Mouse (Mus musculus): Measurements from ENCODE around the gene Spop.

The Spop gene

DNA sequence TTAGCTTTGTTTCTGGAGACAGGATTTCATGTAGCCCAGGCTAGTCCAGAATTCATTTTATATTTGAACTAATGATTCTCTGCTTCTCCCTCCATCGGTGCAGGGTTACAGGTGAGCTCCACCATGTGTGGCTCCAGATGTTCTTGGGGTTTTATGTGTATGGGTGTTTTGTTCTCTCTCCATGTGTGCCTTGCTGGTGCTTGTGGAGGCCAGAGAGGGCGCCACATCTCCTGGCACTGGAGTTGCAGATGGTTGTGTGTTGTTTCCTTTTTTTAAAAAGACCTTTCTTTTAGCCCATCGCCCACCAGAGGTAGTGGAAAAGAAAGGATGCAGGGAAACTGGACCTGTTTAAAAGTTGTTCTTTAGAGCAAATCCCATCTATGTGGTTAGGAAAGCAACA is 114.4 kb downstream of the Spop start:
- DNase-seq: no peak

DNA sequence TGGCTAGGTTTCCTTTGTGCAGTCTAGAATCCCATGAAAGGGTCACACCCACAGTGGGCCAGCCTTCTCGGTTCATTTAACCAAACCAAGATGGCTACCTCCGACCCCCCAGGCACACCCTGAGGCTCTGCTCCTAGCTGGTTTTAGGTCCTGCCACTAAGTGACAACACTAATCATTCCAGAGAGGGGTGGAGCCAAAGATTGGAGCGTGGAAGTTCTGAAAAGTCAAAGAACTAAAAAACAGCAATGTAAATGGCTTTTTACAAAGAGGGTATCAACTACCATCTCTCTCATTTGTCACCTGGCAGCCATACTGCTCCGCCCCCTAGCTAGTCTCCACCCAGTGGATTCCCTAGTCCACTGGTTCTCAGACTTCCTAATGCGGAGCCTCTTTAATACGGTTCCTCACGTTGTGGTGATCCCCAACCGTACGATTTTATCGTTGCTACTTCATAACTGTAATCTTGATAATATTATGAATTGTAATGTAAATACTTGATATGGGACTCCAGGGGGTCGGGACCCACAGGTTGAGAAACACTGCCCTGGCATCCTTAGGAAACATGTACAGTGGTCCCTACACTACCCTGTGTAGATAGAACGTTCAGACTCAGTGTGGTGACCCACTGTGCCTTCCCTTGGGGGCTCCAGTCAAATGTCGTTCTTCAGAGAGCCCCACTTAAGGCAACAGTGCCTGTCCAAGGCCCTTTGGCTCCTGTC is 118.6 kb downstream of the Spop start:
- DNase-seq: no peak

DNA sequence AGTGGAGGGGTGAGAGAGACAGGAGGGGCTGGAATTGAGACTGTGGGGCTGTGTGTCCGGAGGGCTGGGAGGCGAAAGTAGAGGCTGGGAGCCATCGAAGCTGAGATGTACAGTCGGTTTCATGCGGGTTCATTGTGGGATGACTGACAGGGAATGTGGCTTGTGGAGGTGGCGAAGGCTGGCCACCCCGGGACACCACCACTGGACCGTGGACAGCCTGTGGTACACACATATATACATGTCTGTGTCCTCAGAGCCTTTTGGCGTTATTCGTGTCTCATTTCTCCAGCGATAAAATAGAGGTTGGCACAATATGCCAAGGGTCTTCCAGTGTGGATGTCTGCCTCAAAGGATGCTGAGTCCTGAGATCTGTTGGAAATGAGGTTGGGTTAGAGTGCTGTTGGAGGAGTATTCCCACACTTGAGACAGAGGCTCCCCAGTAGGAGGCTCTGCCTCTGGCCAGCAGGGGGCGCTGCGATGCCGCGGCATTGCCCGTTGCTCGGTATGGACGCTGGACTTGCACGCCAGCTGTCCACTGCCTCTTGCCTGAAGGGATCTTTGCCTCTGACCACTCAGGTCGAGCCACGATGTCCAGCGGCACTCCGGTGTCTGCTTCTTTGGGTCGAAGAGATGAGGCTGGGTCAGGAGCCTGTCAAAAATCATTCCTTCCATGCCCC is 119.7 kb downstream of the Spop start:
- peak; percentile 81 for DNase-seq

DNA sequence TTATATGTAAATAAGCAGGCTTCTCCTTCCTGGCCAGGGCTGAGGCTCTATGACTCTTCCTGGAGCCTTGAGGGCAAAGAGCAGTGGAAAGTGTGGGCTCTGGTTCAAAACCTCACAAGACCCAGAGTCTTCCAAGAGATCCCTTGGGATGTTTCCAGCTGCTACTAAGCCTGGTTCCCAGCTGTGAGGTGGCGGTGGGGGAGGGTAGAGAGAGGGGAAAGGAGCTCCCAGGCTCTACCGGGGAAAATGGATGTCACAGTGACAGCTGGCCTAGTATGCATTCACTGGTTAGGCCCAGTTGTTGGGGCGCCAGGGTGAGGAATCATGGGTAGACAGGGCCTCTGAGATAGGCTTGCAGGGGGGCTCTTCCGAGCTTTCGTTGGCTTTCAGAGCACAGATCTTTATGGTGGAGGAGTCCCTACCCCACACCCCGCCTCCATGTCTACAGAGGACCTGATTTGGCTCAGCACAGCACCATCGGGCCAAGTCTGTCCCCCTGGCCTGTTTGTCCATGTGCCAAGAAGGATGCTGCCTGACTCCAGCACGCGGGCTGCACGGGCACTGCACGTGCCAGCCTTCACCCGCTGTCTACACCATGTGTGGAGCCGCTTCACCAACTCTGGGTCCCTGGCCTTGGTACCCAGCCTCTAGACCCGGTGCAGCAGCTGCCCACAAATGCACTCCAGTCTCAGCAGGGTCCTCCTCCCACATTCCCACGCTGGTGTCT is 124.7 kb downstream of the Spop start:
- DNase-seq: no peak

DNA sequence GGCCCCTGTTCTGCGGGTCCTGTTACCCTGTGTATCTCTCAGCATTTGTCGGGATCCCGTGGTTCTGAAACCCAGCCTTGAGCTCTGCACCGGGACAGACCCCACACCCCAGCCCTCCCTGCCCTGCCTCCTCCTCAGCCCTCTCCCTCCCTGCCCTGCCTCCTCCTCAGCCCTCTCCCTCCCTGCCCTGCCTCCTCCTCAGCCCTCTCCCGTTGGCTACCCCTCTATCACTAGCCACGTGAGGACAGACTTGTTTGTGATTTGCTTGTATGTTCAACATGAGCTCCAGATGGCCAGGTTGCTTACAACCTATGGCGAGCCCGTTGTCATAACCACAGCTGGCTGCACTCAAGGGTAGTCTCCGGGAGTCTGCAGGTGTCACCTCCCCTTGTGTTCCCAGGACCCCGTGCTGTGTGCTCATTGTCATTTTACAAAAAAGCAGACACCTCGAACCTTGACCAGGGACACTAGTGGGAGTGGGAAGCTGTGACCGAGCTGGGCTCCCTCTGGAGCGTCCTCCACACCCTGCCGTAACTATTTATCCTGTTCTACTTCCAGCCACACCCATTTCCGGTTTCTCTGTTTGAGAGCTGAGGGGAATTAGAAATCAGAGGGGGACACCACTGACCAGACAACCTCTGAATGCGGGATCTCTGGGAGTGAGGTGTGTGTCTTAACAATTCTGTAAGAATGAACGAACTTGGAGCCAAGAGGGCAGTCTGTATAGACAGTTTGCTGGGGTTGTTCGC is 126.9 kb downstream of the Spop start:
- DNase-seq: no peak

Data from right cerebral cortex, adult 18-20 months (tissue).